Mouse (Mus musculus): ENCODE measurements around the gene Psmb8.

Gene Psmb8

DNA sequence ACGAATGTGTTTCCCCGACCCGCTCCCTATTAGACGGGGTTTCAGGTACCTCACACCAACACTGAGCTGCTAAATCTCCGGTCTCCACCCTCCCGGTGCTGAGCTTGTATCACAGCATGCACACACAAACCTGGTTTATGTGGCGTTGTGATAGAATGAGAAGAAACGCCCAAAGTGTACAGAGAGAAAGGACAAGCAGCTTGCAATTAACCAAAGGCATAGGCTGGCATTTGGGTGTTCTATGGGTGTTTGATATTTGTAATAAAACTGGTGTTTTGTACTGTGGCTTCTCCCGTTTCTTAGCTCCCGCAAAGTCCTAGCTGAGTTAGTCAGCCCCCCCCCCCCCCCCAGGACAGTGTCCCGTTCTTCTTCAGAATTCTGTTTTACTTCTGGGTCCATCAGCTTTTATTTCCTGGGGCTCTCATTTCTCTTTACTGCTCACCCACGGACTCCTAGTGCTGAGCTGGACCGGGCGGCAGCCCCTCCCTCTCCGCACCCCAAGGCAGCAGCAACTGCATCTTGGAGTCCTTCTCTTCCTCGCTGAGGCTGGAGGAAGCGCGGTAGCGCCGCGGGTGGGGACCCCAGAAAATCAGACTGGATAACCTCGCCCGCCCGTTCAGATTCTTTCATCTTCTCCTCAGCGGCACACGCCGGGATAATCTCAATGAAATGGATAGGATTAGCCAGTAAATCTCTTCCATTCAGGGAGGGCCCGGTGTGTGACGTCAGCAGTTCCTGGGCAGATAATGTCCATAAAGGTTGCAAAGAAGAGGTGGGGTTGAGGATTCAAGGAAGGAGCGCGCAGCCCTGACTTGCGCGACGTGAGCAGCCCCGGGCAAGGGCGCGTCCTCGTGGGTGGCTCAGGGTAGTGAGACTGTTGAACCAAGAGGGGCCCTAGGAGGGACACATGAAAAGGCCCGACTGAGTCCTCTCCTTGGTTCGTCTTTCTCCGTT is at the start of gene Psmb8:
TSS of gene Psmb8 (plus strand) at position 781 of the 954 bp plus-strand sequence.
- DNase-seq (ENCODE audit: low read depth in 1 of 2, low spot score in 2 of 2), result peak; percentile 79 to 87

DNA sequence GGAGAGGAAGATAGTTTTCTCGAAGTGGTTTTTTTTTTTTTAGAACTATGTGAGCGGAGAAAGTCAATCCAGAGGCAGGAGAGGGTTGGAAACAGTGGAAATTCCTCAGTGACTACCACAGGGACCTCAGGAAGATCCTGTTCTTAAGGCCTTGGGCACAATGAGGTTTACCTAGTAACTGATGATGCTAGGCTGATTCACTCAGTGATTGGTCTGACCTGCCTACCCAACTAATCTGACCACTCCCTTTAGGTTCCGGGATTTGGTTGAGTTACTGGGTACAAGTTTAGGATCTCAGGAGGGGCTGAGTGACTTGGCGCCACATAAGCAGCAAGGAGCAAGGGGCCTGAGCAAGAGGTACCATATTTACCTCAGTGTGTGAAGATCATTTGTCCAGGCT is 44.6 kb upstream of the Psmb8 start, which contains the start of gene H2-DMb1:
TSS of gene H2-DMb1 (plus strand) at position 150 of the 400 bp plus-strand sequence.
- peak in 1 of 2 experiments; percentile 50 for DNase-seq (ENCODE audit: low read depth in 1 of 2, low spot score in 2 of 2)

DNA sequence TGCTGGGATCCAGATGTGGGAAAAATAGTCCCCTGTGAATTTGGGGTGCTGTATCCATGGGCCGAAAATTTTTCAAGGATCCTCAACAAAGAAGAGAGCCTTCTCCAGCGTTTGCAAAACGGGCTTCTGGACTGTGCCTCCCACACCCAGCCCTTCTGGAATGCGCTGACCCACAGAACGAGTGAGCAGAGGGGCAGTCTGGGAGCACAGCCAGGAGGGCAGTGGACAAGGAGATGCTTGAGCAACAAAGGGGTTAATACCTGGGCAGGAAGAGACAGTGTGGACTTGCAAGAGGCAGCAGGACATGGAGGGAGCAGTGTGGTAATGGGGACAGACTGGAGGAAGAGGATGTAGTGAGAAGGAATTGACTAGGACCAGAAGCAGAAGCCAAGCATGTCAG is 42.0 kb upstream of the Psmb8 start:
- no peak for DNase-seq (ENCODE audit: low read depth in 1 of 2, low spot score in 2 of 2)

- no peak for DNase-seq (ENCODE audit: low read depth in 1 of 2, low spot score in 2 of 2)
Measured at GRCm38 (mm10) chr17:34164202-34164895, 33.2 kb upstream of the Psmb8 start.

DNA sequence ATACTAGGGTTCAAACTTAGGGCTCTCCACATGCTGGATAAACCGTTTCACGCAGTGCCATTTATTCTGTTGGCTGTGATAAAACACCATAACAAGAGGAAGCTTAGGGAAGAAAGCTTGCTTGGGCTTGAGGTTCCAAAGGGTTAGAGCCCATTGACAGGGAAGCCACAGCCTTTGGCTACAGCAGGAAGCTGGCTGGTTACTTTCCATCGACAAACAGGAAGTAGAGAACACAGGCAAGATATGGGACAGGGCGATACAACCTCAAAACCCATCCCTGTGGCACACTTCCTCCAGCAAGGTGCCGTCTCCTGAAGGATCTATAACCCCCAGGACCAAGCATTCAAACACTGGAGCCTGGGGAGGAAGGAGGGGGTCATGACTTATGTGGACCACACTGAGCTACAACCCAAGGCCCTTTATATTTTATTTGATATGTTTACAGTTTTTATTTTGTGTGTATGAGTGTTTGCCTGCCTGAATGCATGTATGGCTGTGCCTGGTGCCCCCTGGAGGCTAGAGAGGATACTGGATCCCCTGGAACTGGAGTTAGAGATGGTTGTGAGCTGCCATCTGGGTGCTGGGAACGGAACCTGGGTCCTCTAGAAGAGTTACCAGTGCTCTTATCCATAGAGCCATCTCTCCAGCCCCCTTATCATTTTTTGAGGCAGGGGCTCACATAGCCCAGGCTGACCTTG is 32.3 kb upstream of the Psmb8 start:
- no peak for DNase-seq (ENCODE audit: low read depth in 1 of 2, low spot score in 2 of 2)

- DNase-seq (ENCODE audit: low read depth in 1 of 2, low spot score in 2 of 2), result peak in 1 of 2 experiments; percentile 35
Measured at GRCm38 (mm10) chr17:34169279-34169678, 28.2 kb upstream of the Psmb8 start.

- DNase-seq (ENCODE audit: low read depth in 1 of 2, low spot score in 2 of 2), result no peak
Measured at GRCm38 (mm10) chr17:34170487-34170876, 27.0 kb upstream of the Psmb8 start.

GRCm38 (mm10) chr17:34170877-34171498 is 26.5 kb upstream of the Psmb8 start:
- peak in 1 of 2 experiments; percentile 69 for DNase-seq (ENCODE audit: low read depth in 1 of 2, low spot score in 2 of 2)

DNA sequence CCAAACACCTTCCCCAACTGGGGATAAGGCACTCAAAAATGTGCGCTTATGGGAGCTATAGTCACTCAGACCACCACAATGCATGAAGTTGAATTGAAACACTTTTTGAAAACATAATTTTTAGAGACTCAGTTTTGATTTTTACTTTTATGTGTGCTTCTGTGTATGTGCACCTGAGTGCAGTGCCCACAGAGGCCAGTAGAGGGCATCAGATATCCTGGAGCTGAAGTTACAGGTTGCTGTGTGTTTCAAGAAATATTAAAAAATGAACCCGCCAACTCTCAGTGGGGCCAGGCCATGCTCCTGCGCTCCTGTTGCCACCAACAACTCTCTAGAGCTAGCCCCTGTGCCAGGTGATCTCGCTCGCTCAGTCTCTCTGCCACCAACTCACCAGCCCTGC is 25.0 kb upstream of the Psmb8 start:
- DNase-seq (ENCODE audit: low read depth in 1 of 2, low spot score in 2 of 2), result no peak

DNA sequence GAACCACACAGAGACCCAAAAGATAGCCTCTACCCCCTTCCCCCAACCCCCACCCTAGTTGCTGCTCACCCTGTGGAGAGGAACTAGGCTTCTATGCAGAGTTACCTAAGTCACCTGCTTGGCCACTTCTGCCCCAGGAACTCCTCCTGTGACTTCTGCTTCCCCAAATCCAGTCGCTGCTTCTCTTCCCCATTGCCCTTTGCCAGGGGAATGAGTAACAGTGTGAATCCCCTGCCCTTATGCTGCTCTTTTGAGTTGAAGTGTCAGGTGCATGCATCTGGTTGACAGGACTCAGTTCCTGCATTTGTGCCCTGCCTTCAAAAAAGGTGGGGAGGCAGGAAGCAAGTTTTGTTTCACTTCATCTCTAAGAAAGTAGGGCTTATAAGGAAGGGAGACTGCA is 23.4 kb upstream of the Psmb8 start:
- DNase-seq (ENCODE audit: low read depth in 1 of 2, low spot score in 2 of 2), result peak in 1 of 2 experiments; percentile 44

DNA sequence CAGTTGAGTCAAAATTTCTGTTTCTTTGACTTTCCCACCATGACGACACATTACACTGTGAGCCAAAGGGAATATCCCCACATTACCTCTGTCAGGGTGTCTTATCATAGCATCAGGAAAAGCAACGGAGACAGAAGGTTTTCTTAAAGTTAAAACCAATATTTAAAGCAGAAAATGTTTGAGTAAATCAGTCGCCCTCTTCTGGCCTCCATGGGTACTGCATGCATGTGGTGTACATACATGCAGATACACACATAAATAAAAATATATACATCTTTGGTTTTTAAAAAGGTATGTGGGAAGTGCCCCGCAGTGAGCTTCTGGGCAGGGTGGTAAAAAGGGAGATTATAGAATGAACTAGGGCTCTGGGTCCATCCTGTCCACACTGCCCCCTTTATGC is 20.3 kb upstream of the Psmb8 start:
- DNase-seq (ENCODE audit: low read depth in 1 of 2, low spot score in 2 of 2), result no peak

DNA sequence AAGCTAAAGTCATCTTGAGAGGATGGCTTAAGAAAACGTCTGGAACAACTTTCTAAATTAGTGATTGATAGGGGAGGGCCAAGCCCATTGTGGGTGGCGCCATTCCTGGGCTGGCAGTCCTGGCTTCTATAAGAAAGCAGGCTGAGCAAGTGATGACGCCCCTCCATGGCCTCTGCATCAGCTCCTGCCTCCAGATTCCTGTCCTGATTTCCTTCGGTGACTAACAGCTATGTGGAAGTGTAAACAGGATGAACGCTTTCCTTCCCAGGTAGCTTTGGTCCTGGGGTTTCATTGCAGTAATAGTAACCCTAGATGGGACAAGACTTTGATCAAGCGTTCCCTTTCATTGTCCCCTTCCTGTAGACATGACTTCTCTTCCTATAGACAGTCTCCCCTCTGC is 18.5 kb upstream of the Psmb8 start:
- DNase-seq (ENCODE audit: low read depth in 1 of 2, low spot score in 2 of 2), result no peak

DNA sequence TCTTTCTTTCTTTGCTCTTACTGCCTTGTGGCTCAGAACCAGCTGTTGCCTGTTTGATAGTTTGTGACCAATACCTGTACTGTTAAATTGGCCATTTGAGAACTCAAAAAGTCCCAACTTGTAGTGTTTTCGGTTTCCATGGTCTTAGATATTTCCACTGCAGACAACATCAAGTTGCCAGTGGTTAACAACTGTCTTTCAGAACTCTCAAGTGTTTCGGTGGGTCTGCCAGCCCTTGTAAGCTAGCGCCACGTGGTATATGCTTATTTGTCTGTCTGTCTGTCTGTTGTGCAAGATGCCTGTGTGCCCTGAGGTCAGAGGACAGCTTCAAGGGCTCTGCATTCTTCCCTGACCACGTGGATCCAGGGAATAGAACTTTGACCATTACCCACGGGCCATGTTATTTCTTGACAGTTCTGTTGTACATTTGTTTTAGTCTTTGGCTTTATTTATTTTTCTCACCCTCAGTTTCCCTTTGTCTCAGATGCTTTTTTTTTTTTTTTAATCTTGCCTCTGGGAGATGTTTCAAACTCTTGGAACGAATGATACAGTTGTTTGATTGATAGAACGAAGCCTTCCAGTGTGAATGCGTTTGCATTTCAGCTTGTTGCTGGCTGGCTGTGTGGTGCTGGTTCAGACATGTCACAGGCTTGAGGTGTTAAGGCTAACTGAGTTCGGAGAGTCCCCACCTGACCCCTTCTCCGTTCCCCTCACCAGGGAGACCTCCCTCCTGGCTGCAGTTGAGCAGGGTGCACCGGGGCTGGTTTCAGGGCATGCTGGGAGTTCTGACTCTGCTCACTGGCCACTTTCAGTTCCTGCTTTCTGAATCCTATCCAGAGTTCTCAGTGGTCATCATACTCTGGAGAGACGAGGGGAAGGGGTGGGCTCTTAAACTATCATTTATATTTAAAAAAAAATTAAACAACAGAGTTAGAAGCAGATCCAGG is 17.3 kb upstream of the Psmb8 start:
- no peak for DNase-seq (ENCODE audit: low read depth in 1 of 2, low spot score in 2 of 2)

GRCm38 (mm10) chr17:34183564-34184219 is 13.8 kb upstream of the Psmb8 start:
- no peak for DNase-seq (ENCODE audit: low read depth in 1 of 2, low spot score in 2 of 2)

- no peak for DNase-seq (ENCODE audit: low read depth in 1 of 2, low spot score in 2 of 2)
Measured at GRCm38 (mm10) chr17:34185526-34185925, 12.0 kb upstream of the Psmb8 start.

GRCm38 (mm10) chr17:34186885-34187260 is 10.6 kb upstream of the Psmb8 start:
- DNase-seq (ENCODE audit: low read depth in 1 of 2, low spot score in 2 of 2), result no peak

DNA sequence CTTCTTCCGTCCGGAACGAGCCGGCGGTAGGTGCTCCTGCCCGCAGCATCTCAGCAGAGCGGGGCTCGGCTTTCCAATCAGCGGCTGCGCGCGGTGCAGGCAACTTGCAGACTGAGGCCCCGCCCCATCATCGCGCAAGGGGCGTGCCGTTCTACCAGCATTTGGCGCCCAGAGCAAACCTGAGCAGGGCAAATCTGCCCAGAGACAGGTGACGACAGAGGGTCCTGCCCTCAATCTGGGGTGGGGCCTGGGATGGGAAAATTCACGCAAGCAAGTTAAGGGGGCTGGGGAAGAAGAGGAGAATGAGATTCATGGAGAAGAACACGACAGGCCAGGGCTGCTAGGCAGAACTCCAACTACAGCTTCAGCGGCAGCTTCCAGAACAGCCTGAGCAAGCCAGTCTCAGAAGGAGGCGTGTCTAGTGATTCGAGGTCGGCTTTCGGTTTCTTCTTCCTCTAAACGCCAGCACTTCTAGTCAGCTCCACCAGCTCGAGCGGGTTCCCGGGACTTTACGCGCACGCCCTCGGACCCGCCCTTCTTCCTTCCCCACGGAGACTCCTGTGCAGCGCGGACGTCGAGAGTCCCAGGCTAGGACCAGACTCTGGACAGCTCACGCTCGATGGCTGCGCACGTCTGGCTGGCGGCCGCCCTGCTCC is 10.1 kb upstream of the Psmb8 start, which contains the start of the genes Tap1 and Psmb9:
TSS of gene Tap1 (plus strand) at position 293 of the 656 bp plus-strand sequence.
TSS of gene Psmb9 (minus strand) at position 504 of the 656 bp plus-strand sequence.
- peak; percentile 91 to 96 for DNase-seq (ENCODE audit: low read depth in 1 of 2, low spot score in 2 of 2)

- no peak for DNase-seq (ENCODE audit: low read depth in 1 of 2, low spot score in 2 of 2)
Measured at GRCm38 (mm10) chr17:34188010-34188409, 9.5 kb upstream of the Psmb8 start.

DNA sequence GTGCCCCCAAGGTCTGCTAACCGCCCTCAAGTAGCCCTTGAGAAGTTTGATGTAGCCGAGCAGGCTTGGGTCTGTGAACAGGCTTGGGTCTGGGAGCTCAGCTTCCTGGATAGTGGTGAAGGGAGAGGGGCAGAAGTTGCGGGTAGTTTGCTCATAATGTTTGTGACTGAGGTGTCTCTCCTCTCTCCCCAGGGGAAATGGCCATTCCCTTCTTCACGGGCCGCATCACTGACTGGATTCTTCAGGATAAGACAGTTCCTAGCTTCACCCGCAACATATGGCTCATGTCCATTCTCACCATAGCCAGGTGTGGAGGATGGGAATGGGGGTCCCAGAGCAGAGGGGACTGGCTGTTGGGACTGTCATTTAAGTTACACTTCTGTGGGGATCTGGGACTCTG is 8.5 kb upstream of the Psmb8 start:
- no peak for DNase-seq (ENCODE audit: low read depth in 1 of 2, low spot score in 2 of 2)

Measured in monocyte, adult 2 months (primary cell).